Mouse (Mus musculus) regulatory T cell (primary cell): ENCODE data around the gene Mefv.
"Not testable (repeated sequence)": the region's sequence is repeated elsewhere in the genome, so short reads cannot be mapped to it uniquely, and the experiment has no call there.

Experiments
- in situ Hi-C: fragments of 300-600 bp; cut with MboI, MseI; formaldehyde crosslinking; loops from one replicate; pipeline ENCODE4 v1.15.1; 2025; ENCODE audit warnings: high pct_unique_total_duplicates

Mefv gene

DNA sequence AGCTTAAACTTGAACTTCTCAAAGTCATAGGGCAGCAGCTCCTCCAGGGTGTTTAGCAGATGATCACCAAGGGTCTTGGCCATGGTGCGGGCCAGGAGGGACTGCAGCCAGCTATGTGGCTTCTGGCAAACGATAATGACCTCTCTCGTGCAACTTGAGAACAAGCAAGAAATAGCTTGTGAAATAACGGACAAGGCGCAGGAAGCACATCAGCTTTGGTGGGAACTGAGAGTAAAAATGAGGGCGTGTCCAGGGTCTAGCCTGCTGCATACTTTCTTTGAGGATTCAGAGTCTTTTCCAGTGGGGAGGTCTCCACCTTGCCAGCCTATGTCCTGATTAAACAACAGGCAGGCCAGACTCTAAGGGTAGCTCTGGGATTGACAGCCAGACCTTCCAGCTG lies at the start of gene Mefv:
TSS of gene Mefv (minus strand) at position 118 of the 400 bp plus-strand sequence.
- in situ Hi-C loops: no loop called here

DNA sequence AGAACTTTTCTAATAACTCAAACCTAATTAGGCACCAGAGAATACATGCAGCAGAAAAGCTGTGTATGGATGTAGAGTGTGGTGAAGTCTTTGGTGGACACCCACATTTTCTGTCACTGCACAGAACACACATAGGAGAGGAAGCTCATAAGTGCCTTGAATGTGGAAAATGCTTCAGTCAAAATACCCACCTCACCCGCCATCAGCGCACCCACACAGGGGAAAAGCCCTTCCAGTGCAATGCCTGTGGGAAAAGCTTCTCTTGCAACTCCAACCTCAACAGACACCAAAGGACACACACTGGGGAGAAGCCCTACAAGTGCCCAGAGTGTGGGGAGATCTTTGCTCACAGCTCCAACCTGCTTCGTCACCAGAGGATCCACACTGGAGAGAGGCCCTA lies 31.1 kb upstream of the Mefv start:
- in situ Hi-C loops: loop anchor here (5.0 to 25.0 kb wide), 3 partner anchors 156 to 1713 kb away; partner anchors contain the start of genes 1700037C18Rik, Cluap1 and Trap1

DNA sequence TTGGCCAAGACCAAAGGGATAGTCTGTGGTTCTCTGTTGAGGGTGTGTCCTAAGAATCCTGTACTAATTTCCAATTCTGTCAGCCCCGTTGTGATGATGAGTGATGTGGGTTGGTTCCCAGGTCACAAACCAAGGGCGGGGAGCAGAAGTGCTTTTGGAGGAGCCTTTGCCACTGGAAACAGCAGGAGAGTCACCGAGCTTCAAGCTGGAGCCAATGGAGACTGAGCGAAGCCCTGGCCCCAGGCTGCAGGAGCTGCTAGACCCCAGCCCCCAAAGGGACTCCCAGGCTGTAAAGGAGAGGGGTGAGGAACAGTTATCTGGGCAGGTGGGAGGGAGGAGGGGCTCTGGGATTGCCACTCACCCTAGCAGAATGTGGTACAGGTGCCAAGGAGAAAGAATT lies 27.8 kb upstream of the Mefv start:
- in situ Hi-C loops: loop anchor here (5.0 to 25.0 kb wide), 3 partner anchors 159 to 1717 kb away; partner anchors contain the start of genes 1700037C18Rik, Cluap1 and Trap1

DNA sequence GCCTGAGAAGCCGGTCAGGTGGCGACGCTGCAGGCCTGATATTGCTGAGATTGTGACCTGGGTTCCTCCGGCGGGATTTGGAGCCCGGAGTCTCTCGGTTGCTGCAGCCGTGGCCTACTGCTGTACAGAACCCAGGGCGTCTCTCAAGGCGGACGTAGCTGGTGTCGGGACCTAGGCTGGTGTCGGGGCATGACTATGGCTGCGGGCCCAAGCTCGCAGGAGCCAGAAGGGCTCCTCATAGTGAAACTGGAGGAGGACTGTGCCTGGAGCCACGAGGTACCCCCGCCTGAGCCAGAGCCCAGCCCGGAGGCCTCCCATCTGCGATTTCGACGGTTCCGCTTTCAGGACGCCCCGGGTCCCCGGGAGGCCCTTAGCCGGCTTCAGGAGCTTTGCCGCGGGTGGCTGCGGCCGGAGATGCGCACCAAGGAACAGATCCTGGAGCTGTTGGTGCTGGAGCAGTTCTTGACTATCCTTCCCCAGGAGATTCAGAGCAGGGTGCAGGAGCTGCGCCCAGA lies 26.3 kb upstream of the Mefv start:
- in situ Hi-C loops: loop anchor here (5.0 to 25.0 kb wide), 3 partner anchors 103 to 1718 kb away; partner anchors contain the start of genes 1700037C18Rik, Cluap1 and Zfp174

DNA sequence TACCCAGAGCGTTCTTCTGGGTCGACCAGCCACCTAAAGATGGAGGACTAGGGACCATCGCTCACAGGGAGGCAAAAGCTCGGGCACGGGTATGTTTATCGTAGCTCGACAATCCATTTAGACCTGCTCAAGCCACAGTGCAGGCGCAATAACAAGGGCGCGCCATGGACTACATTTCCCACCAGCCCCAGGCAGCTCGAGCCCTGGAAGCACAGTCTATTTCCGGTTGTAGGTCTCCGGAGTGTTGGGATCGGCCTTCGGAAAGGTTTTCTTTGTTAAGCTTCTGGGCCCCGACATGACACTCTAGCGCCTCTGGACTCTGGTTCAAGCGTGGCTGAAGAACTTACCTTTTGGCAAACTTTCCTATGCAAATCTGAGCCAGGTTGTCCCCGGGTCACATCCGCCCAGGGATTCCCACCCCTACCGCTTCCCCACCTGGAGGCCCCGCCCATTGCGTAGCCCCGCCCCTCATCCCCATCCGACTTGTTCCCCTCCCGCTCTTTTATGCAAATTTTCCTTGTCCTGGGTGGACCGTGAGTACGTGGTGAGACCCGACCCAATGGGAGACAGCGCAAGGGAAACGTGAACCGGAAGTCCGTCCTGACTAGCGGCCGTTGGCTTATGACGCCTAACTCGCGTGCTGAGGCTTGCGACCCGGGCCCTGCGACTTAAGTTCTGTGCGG lies 25.7 kb upstream of the Mefv start, which contains the start of gene Zfp263:
TSS of gene Zfp263 (plus strand) at position 591 of the 683 bp plus-strand sequence.
- in situ Hi-C loops: loop anchor here (5.0 to 25.0 kb wide), 3 partner anchors 104 to 1719 kb away; partner anchors contain the start of genes 1700037C18Rik, Cluap1 and Zfp174

DNA sequence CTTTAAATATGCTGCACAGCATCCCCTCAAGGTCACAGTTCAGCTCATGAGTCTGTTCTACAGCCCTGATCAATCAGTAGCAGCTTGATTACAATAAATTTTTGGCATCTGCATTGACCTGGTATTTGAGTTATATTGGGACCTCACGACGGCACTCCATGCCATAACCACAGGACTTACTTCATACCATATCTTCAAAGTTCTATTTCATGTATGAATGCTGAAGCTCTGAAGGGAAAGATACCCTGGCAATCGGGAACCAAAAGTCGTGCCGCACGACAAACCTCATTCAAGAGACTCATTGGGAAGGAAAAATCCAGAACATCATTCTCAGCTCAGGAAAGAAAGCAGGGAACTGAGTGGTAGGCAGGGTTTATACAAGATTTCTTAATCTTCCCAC lies 24.6 kb upstream of the Mefv start:
- in situ Hi-C loops: loop anchor here (5.0 to 25.0 kb wide), 3 partner anchors 105 to 1720 kb away; partner anchors contain the start of genes 1700037C18Rik, Cluap1 and Zfp174

DNA sequence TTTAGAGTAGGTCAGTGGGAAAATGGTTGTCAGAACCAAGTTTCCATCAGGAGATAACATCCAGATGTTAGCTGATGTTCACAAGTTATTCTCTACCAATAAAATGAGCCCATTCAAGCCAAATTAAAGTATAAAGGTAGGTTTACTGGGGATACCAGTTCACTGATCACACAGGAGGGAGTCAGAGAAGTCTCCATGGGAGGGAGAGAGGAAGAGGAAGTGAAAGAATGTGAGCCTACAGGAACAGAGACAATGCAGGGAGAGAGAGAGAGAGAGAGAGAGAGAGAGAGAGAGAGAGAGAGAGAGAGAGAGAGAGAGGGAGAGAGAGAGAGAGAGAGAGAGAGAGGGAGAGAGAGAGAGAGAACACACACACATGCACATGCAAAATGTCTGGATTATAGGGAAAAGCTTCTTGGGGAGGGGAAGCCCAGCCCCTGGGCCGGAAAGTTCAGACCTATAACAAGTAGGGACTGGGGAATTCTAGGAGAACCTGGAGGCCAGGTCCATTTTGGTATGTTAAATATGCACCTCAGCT lies 15.4 kb upstream of the Mefv start:
- in situ Hi-C loops: loop anchor here (25.0 kb wide), 1 partner anchor 1729 kb away; no protein-coding TSS in a partner anchor

DNA sequence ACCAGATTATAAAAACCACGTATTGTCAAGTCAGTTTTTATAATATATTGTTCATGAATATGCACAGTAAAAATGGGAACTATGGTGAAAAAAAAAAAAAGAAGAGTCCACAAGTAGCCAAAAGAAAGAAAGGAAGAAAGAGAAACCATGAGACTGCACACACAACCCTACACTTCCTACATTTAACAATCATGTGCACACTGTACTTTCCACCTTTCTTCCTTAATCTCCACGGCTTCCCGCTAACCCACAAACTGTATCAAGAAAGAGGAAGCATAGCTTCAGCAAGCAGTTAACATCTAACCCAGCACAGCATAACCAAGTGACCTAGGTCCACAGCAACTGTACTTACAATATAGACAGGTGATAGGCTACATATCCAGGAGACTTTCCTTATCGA lies 14.7 kb upstream of the Mefv start:
- in situ Hi-C loops: loop anchor here (25.0 kb wide), 1 partner anchor 1730 kb away; no protein-coding TSS in a partner anchor

DNA sequence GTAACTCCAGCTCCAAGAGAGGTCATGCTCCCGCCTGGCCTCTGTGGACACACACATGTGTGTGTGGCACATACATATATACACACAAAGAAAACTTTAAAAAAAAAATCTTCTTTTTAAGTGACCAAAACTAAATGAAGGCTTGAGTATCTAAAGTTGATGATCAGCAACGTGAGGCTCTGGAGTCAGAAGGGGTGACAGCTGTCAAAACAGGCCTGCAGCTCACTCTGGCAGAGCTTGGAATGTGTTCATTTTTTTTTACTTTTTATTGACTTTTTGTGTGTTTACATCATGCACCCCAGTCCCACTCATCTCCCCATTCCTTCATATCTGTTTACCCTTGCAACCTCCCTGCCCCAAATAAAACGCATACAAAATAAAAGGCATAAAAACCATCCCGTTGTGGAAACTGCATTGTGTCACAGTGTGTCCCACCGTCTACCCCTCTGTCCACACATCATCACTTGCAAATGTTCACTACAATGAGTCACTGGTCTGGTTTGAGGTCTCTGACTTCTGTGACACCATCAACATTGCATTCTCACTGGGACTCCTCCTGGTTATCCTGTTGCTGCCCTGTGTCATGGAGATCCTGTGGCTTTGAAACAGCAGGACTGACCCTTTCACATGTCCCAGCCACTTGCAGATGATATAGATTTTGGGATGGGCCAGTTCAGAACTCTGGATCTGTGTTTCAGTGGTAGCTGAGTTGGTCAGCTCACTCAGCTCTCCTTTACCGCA lies 10.3 kb upstream of the Mefv start:
- in situ Hi-C loops: loop anchor here (25.0 kb wide), 1 partner anchor 1734 kb away; no protein-coding TSS in a partner anchor

DNA sequence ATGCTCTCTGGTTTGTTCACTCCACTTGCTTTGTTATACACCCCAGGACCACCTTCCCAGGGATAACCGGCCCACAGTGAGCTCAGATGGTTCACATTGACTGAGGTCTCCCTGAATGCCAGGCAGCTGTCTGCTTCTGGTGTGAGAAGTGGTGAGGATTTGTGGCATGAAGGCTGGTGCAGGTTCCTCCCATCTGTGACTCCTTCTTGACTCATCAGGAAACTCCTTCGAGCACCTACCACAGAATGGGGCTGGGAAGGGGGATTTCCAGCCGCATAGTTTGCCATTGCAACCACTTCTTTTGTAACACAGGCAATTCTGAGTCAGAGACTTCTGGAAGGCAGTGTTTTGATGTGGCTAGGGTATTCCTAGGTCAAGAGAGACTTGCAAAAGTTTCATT lies 5.3 kb upstream of the Mefv start:
- in situ Hi-C loops: no loop called here

DNA sequence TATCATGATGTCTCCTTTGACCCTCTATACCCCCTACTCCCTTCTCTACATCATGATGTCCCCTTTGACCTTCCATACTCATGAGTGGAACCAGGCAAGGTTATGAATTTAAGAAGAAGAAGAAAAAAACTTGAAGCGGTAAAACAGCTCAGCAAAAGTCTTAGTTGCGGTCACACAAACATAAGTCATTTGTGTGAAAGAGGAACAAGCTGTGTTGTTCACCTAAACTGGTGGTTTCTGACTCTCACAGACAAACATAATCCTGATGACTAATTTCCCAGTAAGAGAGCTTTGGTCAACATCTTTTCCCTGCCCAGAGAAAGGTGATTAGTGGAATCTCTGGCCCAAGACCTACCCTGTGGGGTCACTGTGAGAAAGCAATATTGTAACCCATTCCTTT lies 3.2 kb downstream of the Mefv start:
- in situ Hi-C loops: no loop called here

DNA sequence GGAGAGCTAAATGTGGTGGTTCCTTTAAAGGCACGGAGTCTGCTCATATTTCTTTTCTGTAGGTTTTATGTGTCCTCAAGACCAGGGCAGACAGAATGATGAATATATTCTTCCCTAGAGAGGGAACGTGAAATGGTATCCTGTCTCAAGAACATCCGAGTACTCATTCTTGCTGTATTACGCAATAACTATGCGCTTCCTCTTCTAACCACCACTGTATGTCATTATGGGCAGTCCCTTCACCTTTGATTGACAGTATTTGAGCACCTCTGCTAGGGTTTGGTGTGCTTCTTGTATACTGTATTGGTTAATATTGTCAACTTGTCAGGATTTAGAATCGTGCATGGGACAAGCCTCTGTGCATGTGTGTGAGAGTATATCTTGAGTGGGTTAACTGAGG lies 11.2 kb downstream of the Mefv start:
- in situ Hi-C loops: no loop called here

DNA sequence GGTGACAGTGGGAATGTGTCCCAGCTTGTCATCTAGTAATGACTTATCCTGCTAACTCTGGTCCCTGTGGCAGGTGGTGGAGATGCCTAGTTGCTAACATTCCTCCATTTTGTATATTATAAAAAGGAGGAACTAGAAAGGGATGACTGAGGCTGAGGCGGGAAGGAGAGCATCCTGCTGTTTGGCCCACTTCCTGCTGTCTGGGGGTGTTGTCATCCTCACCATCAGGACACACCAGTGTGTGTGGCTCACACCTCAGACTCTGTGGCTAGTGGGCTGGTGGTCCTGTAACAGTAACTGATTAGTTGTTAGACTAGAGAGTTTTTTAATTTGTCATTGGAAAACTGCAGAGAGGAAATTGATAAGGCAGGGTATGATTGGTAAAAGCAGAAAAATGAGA lies 17.0 kb downstream of the Mefv start:
- in situ Hi-C loops: no loop called here

DNA sequence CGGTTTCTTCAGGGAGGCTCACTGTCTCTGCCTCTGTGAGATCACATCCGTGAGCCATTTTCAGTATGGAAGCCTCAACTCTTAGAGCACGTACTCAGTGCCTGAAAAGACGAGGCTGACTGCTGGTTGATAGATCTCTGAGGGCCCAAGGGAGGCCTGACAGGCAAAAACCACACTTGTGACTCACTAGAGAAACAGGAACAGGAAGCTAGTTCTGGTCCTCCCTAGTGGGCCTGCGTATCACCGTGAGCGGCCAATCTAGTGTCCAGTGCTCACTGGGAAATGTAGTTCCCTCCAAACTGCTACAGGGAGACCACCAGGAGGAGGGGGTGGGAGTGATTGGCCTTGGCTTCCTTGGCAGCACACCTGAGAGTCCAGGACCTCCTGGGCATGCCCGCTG lies 18.6 kb downstream of the Mefv start:
- in situ Hi-C loops: no loop called here

DNA sequence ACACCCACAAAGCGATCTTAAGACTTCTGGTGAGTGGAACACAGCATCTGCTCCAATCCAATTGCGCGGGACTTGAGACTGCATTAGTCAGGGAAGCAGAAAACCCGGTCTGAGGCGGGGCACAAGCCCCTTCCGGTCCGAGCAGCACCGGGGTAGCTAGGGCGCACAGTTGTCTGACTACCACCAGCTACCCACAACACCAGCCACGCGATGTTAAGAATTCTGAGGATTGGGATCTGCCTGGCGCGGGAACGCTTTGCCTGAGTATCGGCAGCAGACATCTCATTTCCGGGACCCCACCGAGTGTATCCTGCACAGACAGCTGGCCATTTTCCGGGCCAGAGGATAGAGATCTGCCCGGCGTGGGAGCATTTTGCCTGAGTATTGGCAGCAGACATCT lies 28.3 kb downstream of the Mefv start:
- in situ Hi-C loops: not testable (repeated sequence)
